Mouse (Mus musculus) urinary bladder, adult 2 months (tissue): ENCODE data around the gene Gm28778. TPM values are rescaled to one million over a fixed set of nuclear protein-coding genes. Genes with fewer than 3 reads are reported as not detected.
"Not testable (repeated sequence)": the region's sequence is repeated elsewhere in the genome, so short reads cannot be mapped to it uniquely, and the experiment has no call there.

ENCODE experiments used
- DNase-seq: peaks from one replicate; pipeline ENCODE4 v3.0.0; 2022; ENCODE audit warnings: low spot score
- polyA plus RNA-seq: library from polyadenylated mRNA; depleted of rRNA; stranded (reverse); fragments of >200 nt; gene quantifications from 2 replicates; pipeline ENCODE4 v1.2.3, GENCODE M21; 2012; rRNA removed

The Gm28778 gene
- polyA plus RNA-seq = not detected in 2 replicates

- peak; percentile 91 for DNase-seq
Measured at GRCm38 (mm10) chr1:53296581-53297383, at the start of gene Gm28778, which contains the start of the genes Pms1 and Ormdl1. Gene Gm28778 (plus strand): TSS chr1:53297111. Gene Pms1 (minus strand): TSS chr1:53297018. Gene Ormdl1 (plus strand): TSS chr1:53297095.

- not testable (repeated sequence) for DNase-seq
Measured at GRCm38 (mm10) chr1:53264958-53265612, 31.8 kb upstream of the Gm28778 start.

- DNase-seq = no peak
Measured at GRCm38 (mm10) chr1:53269901-53270300, 27.0 kb upstream of the Gm28778 start.

GRCm38 (mm10) chr1:53272646-53273045 lies 24.3 kb upstream of the Gm28778 start:
- no peak for DNase-seq

GRCm38 (mm10) chr1:53291197-53291596 lies 5.7 kb upstream of the Gm28778 start:
- no peak for DNase-seq

DNA sequence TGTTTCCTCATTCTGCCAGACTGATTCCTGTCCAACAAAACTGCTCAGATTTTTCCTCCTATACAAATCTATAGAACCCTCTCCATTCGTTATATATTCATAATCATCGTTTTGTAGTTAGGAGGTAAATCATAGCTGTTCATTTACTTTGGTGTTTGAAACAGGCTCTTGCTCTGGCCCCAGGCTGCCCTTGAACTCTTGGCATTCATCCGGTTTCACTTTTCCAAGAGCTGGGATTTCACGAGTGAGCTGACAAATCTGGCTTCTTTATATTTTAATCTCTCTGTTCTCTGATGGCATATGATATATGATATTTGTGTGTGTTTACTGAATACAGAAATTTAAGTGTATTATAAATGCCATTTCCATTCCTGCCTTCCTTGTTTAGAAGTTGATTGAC lies 3.6 kb downstream of the Gm28778 start:
- no peak for DNase-seq

- peak; percentile 66 for DNase-seq
Measured at GRCm38 (mm10) chr1:53312989-53313967, 16.4 kb downstream of the Gm28778 start, which contains the start of gene Osgepl1. Gene Osgepl1 (plus strand): TSS chr1:53313624.

- no peak for DNase-seq
Measured at GRCm38 (mm10) chr1:53321662-53322344, 24.9 kb downstream of the Gm28778 start.

- DNase-seq = no peak
Measured at GRCm38 (mm10) chr1:53323254-53323653, 26.3 kb downstream of the Gm28778 start.

DNA sequence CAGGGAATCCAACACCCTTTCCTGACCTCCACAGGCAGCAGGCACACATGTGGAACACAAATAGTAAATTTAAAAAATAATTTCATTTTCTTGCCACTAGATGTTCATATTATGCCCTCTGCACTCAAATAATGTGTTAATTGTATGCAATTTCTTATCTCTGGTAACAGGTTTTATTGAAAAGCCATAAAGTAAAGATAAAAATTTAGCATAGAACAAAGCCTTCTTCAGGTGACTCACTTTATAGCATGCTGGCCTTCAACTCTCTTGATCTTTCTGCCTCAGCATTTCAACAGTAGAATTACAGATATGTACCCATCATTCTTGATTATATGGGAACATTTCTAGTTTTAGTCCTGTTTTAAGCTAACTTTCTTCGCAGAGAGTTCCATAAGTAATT lies 27.4 kb downstream of the Gm28778 start:
- DNase-seq = no peak

DNA sequence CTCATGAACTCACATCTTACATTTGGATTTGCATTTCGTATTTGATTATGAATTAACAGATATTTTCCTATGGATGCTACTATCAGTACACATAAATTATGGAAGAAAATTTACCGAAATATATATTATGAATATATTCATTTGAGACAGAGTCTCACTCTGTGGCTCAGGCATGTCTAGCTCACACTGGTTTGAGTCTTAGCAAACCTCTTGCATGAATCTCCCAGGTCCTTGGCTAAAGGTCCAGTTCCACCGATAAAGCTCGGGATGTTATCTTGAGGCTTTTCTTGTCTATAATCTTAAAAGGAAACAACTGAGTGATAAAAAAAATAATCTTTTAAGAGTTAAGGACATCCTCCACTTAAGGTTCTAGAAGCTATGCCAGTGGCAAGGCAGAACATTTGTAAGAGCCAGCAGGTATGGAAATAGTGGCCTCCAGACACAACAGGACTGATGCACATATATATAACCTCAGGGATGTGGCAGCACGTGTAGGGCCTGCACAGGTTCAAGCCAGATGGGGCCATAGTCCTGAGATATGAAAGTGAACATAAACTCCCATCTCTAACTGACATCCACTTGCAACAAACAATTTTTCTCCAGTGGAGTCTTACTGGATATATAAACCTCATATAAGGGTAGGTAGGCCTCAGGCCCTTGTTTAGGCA lies 28.1 kb downstream of the Gm28778 start:
- DNase-seq = no peak

DNA sequence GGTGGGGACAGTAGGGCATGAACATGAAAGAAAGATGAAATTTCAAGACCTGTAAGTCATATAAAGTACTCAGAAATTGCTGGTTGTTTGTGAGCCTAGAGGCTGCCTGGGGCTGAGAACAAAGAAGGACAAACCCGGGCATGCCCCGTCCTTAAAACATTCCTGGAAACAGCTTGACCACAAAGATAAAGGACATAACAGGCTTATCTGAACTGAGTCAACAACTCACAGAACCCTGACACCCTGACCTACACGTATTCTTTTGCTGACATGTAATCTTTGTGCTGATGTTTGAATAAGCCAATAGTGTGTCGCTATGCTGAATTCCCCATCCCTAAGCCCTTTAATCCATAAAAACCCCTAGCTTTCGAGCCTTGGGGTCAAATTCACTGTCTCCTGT lies 36.6 kb downstream of the Gm28778 start:
- not testable (repeated sequence) for DNase-seq

- DNase-seq = no peak
Measured at GRCm38 (mm10) chr1:53335465-53335864, 38.6 kb downstream of the Gm28778 start.

- not testable (repeated sequence) for DNase-seq
Measured at GRCm38 (mm10) chr1:53337403-53337802, 40.5 kb downstream of the Gm28778 start.

GRCm38 (mm10) chr1:53341071-53341470 lies 44.2 kb downstream of the Gm28778 start:
- no peak for DNase-seq

GRCm38 (mm10) chr1:53352327-53353261 lies 55.7 kb downstream of the Gm28778 start, which contains the start of the genes Asdurf, Gm28551 and Asnsd1:
Gene Asdurf (minus strand): TSS chr1:53352619.
Gene Gm28551 (minus strand): TSS chr1:53352667.
Gene Asnsd1 (minus strand): TSS chr1:53352752.
- DNase-seq = peak; percentile 95

GRCm38 (mm10) chr1:53358988-53359387 lies 62.1 kb downstream of the Gm28778 start:
- DNase-seq = no peak
